Mouse (Mus musculus) forebrain, embryonic 16.5 days (tissue): ENCODE measurements at regions not wholly inside any gene's neighbourhood (a gene's known extent, or its start where the extent isn't known, plus 50 kb on each side); places are given as distances from the start of the nearest gene placed in this dataset.

ENCODE experiments used
- ATAC-seq: fragments of 200-750 bp; cut with Nextera tagmentation; 2 replicates; pipeline ENCODE4 v1.8.0; 2017; ENCODE audit warnings: mild to moderate bottlenecking, moderate library complexity
- H3K27ac ChIP-seq: fragments of 300-500 bp; sonication (generic); 2 replicates; pipeline ENCODE4 v1.5.1; 2014; ENCODE audit warnings: low read length, control low read depth
- H3K27me3 ChIP-seq: fragments of 300-500 bp; sonication (generic); replicated peaks from 2 replicates; pipeline ENCODE4 v1.6.1; 2014; ENCODE audit warnings: low read length; ENCODE audit not compliant: control insufficient read depth, insufficient read depth
- H3K36me3 ChIP-seq: fragments of 300-500 bp; sonication (generic); 2 replicates; pipeline ENCODE4 v1.6.1; 2014; ENCODE audit not compliant: control insufficient read depth, insufficient read depth
- H3K4me1 ChIP-seq: fragments of 300-500 bp; sonication (generic); replicated peaks from 2 replicates; pipeline ENCODE4 v1.6.1; 2014; ENCODE audit warnings: low read length; ENCODE audit not compliant: control insufficient read depth, insufficient read depth
- H3K4me2 ChIP-seq: fragments of 300-500 bp; sonication (generic); 2 replicates; pipeline ENCODE4 v1.6.1; 2014; ENCODE audit warnings: mild to moderate bottlenecking, low read length, control low read depth
- H3K4me3 ChIP-seq: fragments of 300-500 bp; sonication (generic); replicated peaks from 2 replicates; pipeline ENCODE4 v1.5.1; 2014; ENCODE audit warnings: mild to moderate bottlenecking, low read length, control low read depth
- H3K9ac ChIP-seq: fragments of 300-500 bp; sonication (generic); replicated peaks from 2 replicates; pipeline ENCODE4 v1.6.1; 2014; ENCODE audit warnings: low read depth, low read length, control low read depth
- H3K9me3 ChIP-seq: fragments of 300-500 bp; sonication (generic); 2 replicates; pipeline ENCODE4 v1.6.1; 2016; ENCODE audit warnings: low read length; ENCODE audit not compliant: control insufficient read depth
- WGBS: fragments of 180-500 bp; shearing (Covaris S2); extraction: QIAGEN DNeasy Blood & Tissue Kit; methylation state at CpG from one replicate; pipeline ENCODE4 v1.1.7; 2014; 5-methylcytosine and 5-hydroxymethylcytosine counted together

DNA sequence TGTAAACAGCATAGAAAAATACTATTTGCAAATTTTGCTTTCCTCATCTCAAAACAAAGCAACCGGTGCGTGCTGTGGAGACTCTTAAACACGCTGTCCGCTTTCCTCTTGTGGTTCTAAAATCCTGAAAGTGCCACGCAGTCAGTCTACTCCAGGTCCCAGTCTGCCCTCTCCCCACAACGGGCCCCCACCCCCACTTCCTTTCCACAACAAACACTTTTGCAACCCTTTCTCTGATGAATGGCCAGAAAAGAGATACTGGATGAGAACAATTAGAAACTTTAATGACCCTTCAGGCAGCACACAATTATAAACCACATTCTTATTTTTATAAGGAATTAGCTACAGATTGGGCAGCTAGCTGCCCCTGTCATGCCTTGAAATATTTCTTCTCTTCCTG, 111.1 kb upstream of the Ubash3b start:
- Histone ChIP-seq H3K4me1 (peaks cover 19% of the 10 kb centered on the region), H3K36me3 (no peaks in the 10 kb centered on the region), H3K27ac (peak overlapping the region; percentile 66), H3K9me3 (peaks cover 2% of the 10 kb centered on the region; the same call in 1 of the 2 replicates), H3K9ac (0 out of 2 replicates have a peak overlapping the region, but pooled peaks have one; percentile 22), H3K4me2 (peak overlapping the region; percentile 30; the same call in 1 of the 2 replicates), H3K27me3 (no peaks in the 10 kb centered on the region), H3K4me3 (no peak overlapping the region)
- 3% methylated on average over 6 of the region's 6 CpGs for WGBS
- ATAC-seq, result 0 out of 2 replicates have a peak, but pooled peaks have one; percentile 14

GRCm38 (mm10) chr9:41268112-41268511, 106.6 kb upstream of the Ubash3b start:
- H3K9me3 ChIP-seq, result no peaks in the 10 kb centered on the region
- peaks cover 13% of the 10 kb centered on the region for H3K4me1 ChIP-seq
- H3K9ac ChIP-seq, result no peak overlapping the region
- no peak for ATAC-seq
- no peak overlapping the region for H3K27ac ChIP-seq
- 59% methylated on average over 3 of the region's 3 CpGs for WGBS
- no peak overlapping the region for H3K4me3 ChIP-seq
- no peaks in the 10 kb centered on the region for H3K36me3 ChIP-seq
- H3K4me2 ChIP-seq, result no peak overlapping the region
- no peaks in the 10 kb centered on the region for H3K27me3 ChIP-seq

- Histone ChIP-seq H3K4me3 (no peak overlapping the region), H3K36me3 (no peaks in the 10 kb centered on the region), H3K9ac (no peak overlapping the region), H3K27me3 (no peaks in the 10 kb centered on the region), H3K9me3 (no peaks in the 10 kb centered on the region), H3K4me1 (peaks cover 6% of the 10 kb centered on the region; the same call in 1 of the 2 replicates), H3K4me2 (no peak overlapping the region), H3K27ac (peak overlapping the region; percentile 53)
- 37% methylated on average over 6 of the region's 6 CpGs for WGBS
- ATAC-seq, result peak; percentile 72
Observed at GRCm38 (mm10) chr9:41264485-41264884, 103.0 kb upstream of the Ubash3b start.

- no peak overlapping the region for H3K9ac ChIP-seq
- no peak overlapping the region for H3K27ac ChIP-seq
- no peak overlapping the region for H3K4me3 ChIP-seq
- H3K9me3 ChIP-seq, result no peaks in the 10 kb centered on the region
- H3K4me2 ChIP-seq, result no peak overlapping the region
- no peaks in the 10 kb centered on the region for H3K27me3 ChIP-seq
- no peak for ATAC-seq
- H3K4me1 ChIP-seq, result peaks cover 5% of the 10 kb centered on the region; the same call in 1 of the 2 replicates
- no peaks in the 10 kb centered on the region for H3K36me3 ChIP-seq
- WGBS, result 86% methylated on average over 1 of the region's 1 CpGs
Observed at GRCm38 (mm10) chr9:41257244-41257643, 95.7 kb upstream of the Ubash3b start.

GRCm38 (mm10) chr9:41242372-41242771, 80.9 kb upstream of the Ubash3b start:
- Histone ChIP-seq H3K4me2 (no peak overlapping the region), H3K4me3 (no peak overlapping the region), H3K36me3 (no peaks in the 10 kb centered on the region), H3K27ac (no peak overlapping the region), H3K9me3 (no peaks in the 10 kb centered on the region), H3K9ac (no peak overlapping the region), H3K4me1 (peaks cover 8% of the 10 kb centered on the region), H3K27me3 (no peaks in the 10 kb centered on the region)
- WGBS, result 88% methylated on average over 7 of the region's 7 CpGs
- no peak for ATAC-seq

DNA sequence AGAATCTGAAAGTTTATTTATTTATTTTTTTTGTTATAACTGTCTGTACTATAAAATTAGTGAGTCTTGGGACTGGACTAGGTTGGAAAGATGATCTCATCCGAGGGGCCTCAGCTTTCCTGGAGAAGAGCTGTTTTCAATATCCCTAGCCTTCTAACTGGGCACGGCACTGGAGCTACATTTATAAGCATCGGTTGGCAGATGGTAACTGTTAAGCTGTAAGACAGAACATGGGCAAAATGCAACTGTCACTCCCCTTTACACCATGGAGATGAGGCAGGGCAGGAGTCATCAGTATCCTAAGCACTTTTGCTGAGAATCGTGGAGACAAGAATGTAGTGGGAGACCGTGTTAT, 77.6 kb upstream of the Ubash3b start:
- Histone ChIP-seq H3K27me3 (no peaks in the 10 kb centered on the region), H3K4me2 (no peak overlapping the region), H3K9me3 (no peaks in the 10 kb centered on the region), H3K27ac (no peak overlapping the region), H3K9ac (no peak overlapping the region), H3K36me3 (no peaks in the 10 kb centered on the region), H3K4me3 (no peak overlapping the region), H3K4me1 (peaks cover 8% of the 10 kb centered on the region)
- no peak for ATAC-seq
- 72% methylated on average over 5 of the region's 5 CpGs for WGBS

- Histone ChIP-seq H3K27me3 (no peaks in the 10 kb centered on the region), H3K4me3 (no peak overlapping the region), H3K4me2 (no peak overlapping the region), H3K9me3 (no peaks in the 10 kb centered on the region), H3K4me1 (peaks cover 8% of the 10 kb centered on the region), H3K9ac (no peak overlapping the region), H3K27ac (no peak overlapping the region), H3K36me3 (no peaks in the 10 kb centered on the region)
- no peak for ATAC-seq
- 74% methylated on average over 5 of the region's 5 CpGs for WGBS
Observed at GRCm38 (mm10) chr9:41238395-41239096, 77.0 kb upstream of the Ubash3b start.

- WGBS, result 35% methylated on average over 5 of the region's 5 CpGs
- H3K4me1 ChIP-seq, result peaks cover 8% of the 10 kb centered on the region
- H3K27me3 ChIP-seq, result no peaks in the 10 kb centered on the region
- H3K4me2 ChIP-seq, result no peak overlapping the region
- H3K9ac ChIP-seq, result no peak overlapping the region
- no peak for ATAC-seq
- no peak overlapping the region for H3K4me3 ChIP-seq
- no peak overlapping the region for H3K27ac ChIP-seq
- no peaks in the 10 kb centered on the region for H3K36me3 ChIP-seq
- no peaks in the 10 kb centered on the region for H3K9me3 ChIP-seq
Observed at GRCm38 (mm10) chr9:41237265-41237664, 75.8 kb upstream of the Ubash3b start.

- no peaks in the 10 kb centered on the region for H3K27me3 ChIP-seq
- no peaks in the 10 kb centered on the region for H3K36me3 ChIP-seq
- H3K9ac ChIP-seq, result peak overlapping the region; percentile 69
- no peaks in the 10 kb centered on the region for H3K9me3 ChIP-seq
- peak; percentile 71 for ATAC-seq
- peaks cover 14% of the 10 kb centered on the region for H3K4me1 ChIP-seq
- peak overlapping the region; percentile 85 for H3K27ac ChIP-seq
- H3K4me2 ChIP-seq, result peak overlapping the region; percentile 71
- H3K4me3 ChIP-seq, result peak overlapping the region; percentile 44
- WGBS, result 4% methylated on average over 5 of the region's 5 CpGs
Observed at GRCm38 (mm10) chr9:41229225-41229582, 67.7 kb upstream of the Ubash3b start.
